Mouse (Mus musculus): ENCODE measurements around the gene Cyp11a1. TPM values are rescaled to one million over a fixed set of nuclear protein-coding genes. Genes with fewer than 3 reads are reported as not detected.

Gene Cyp11a1
- polyA plus RNA-seq, 1 experiment from 2014 or later = 0.16 TPM

GRCm38 (mm10) chr9:57964528-57965250, 41.5 kb upstream of the Cyp11a1 start:
- Histone ChIP-seq H3K27ac (no peak overlapping the region), H3K9ac (replicated peaks) (no peak overlapping the region), H3K4me1 (replicated peaks) (peaks cover 13% of the 10 kb centered on the region), H3K9me3 (no peaks in the 10 kb centered on the region), H3K4me3 (replicated peaks) (no peak overlapping the region), H3K27me3 (no peaks in the 10 kb centered on the region), H3K36me3 (no peaks in the 10 kb centered on the region), H3K4me2 (no peak overlapping the region)
- ATAC-seq (ENCODE audit: insufficient number of reproducible peaks, insufficient read depth, low FRiP score, low TSS enrichment, low read depth) = no peak
- WGBS = 76% methylated on average over 6 of the region's 6 CpGs

DNA sequence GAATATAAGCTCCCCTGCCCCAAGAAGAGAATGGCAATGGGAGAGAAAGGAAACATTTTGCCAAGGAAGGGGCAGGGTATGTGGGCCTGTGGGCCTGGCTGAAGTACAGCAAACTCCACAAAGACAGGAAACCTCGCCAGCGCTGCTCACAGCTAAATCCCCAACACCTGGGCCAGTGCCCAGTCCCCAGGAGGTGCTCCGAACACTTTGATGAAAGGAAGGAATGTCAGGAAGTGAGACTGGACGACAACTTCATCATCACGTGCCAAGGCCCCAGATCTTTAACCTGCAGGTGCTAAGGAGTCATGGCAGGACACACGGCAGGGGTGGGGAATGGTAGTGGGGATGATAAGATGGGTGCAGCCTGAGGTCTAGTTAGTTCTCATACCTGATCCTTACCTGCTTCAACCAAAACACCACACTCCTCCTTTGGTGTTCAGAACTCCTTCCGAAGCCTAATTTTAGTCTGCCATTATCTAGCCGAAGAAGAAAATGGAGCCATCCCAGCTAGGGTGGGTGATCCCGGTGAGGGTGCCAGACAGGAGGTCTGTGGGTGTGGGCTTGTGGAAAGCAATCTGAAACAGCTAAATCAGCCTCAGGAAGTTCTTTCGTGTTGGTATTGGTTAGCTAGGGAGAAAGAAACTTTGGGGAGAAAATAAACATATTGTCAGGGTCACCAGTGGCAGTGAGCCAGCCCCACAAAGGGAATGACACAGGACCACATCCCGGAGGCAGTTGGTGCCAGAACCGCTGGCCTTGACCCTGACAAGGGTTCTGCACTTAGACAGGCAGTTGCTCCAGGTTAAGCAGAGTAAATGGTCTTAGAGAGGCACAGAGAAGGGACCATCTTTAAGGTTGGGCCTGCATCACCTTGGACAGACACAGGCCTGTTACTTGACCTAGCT, 40.7 kb upstream of the Cyp11a1 start:
- Histone ChIP-seq H3K27me3 (no peaks in the 10 kb centered on the region), H3K4me3 (replicated peaks) (no peak overlapping the region), H3K4me2 (no peak overlapping the region), H3K4me1 (replicated peaks) (peaks cover 20% of the 10 kb centered on the region), H3K9me3 (no peaks in the 10 kb centered on the region), H3K27ac (no peak overlapping the region), H3K9ac (replicated peaks) (no peak overlapping the region), H3K36me3 (no peaks in the 10 kb centered on the region)
- WGBS = 59% methylated on average over 12 of the region's 12 CpGs
- ATAC-seq (ENCODE audit: insufficient number of reproducible peaks, insufficient read depth, low FRiP score, low TSS enrichment, low read depth) = no peak

DNA sequence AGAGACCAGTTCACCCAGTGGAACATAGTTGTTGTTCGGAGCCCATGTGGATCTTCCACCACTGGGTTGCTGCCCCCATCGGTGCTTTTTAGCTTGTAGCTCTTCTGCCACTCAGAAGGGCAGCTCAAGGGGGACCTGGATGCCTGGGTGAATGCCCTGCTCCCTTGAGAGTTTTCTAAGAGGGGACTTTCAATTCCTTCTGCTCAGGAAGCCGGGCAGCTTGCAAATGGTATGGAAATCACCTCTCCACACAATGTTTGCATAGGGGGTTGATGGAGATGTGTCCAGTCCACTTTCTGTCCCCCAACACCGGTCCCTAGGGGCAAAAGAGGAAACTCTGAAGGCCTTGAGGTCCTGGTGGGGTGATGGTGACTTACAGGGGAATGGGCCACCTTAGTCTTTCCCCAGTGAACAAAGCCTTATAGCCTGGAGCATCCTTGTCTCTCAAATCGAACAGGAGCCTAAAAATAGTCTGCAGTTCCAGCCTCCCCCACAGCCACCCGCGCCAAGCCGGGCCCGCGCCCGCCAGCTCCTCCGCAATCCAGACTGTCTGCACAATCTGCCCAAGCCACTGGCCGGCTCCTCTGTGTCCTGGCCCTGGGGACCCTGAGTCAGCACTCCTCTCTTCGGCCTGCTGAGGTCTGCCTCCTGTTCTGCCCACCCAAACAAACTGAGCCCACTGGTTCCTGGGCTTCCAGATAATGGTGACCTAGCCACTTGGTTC, 38.8 kb upstream of the Cyp11a1 start:
- no peak overlapping the region for H3K27ac ChIP-seq
- ATAC-seq (ENCODE audit: insufficient number of reproducible peaks, insufficient read depth, low FRiP score, low TSS enrichment, low read depth) = no peak
- 80% methylated on average over 14 of the region's 14 CpGs for WGBS
- H3K27me3 ChIP-seq = no peaks in the 10 kb centered on the region
- H3K4me3 ChIP-seq (replicated peaks) = no peak overlapping the region
- H3K9me3 ChIP-seq = no peaks in the 10 kb centered on the region
- H3K36me3 ChIP-seq = no peaks in the 10 kb centered on the region
- H3K4me1 ChIP-seq (replicated peaks) = peaks cover 27% of the 10 kb centered on the region
- H3K9ac ChIP-seq (replicated peaks) = no peak overlapping the region
- H3K4me2 ChIP-seq = no peak overlapping the region

- no peaks in the 10 kb centered on the region for H3K36me3 ChIP-seq
- no peaks in the 10 kb centered on the region for H3K27me3 ChIP-seq
- ATAC-seq (ENCODE audit: insufficient number of reproducible peaks, insufficient read depth, low FRiP score, low TSS enrichment, low read depth) = no peak
- no peak overlapping the region for H3K4me2 ChIP-seq
- no peak overlapping the region for H3K27ac ChIP-seq
- H3K9ac ChIP-seq (replicated peaks) = no peak overlapping the region
- H3K4me3 ChIP-seq (replicated peaks) = no peak overlapping the region
- 90% methylated on average over 9 of the region's 9 CpGs for WGBS
- peaks cover 30% of the 10 kb centered on the region for H3K4me1 ChIP-seq (replicated peaks)
- no peaks in the 10 kb centered on the region for H3K9me3 ChIP-seq
Measured at GRCm38 (mm10) chr9:57968166-57968771, 37.9 kb upstream of the Cyp11a1 start.

DNA sequence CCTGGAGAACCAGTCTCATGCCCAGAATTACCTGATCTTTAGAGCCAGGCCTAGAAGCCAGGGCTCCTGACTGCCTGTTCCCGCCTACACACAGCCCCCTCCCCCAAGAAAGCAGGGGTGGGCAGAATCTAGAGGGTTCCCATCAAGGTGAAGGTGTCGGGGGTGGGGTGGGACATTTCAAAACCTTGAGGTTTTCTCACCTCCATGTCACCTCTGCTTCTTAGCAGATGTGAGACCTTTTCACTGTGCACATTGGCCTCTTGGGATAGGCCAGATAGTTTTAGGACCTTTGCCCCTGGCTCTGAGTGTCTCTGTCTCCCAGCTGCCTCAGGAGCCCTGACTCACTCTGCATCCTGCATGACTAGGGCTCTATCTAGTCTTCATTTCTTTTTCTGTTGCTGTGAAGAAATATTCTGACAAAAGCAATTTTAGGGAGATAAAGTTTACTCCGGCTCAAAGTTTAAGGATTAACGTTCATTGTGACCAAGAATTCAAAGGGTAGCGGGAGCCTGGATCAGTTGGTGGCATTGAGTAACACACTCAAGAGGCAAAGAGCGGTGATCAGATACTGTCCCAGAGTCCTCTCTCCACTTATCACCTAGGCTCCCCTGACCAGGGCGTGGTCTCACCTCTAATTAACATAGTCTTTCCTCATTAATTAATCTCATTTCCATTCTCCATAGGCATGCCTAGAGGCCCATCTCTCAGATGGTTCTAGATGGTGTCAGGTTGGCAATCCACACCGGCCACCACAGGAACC, 37.2 kb upstream of the Cyp11a1 start:
- H3K27ac ChIP-seq = no peak overlapping the region
- WGBS = 88% methylated on average over 8 of the region's 8 CpGs

DNA sequence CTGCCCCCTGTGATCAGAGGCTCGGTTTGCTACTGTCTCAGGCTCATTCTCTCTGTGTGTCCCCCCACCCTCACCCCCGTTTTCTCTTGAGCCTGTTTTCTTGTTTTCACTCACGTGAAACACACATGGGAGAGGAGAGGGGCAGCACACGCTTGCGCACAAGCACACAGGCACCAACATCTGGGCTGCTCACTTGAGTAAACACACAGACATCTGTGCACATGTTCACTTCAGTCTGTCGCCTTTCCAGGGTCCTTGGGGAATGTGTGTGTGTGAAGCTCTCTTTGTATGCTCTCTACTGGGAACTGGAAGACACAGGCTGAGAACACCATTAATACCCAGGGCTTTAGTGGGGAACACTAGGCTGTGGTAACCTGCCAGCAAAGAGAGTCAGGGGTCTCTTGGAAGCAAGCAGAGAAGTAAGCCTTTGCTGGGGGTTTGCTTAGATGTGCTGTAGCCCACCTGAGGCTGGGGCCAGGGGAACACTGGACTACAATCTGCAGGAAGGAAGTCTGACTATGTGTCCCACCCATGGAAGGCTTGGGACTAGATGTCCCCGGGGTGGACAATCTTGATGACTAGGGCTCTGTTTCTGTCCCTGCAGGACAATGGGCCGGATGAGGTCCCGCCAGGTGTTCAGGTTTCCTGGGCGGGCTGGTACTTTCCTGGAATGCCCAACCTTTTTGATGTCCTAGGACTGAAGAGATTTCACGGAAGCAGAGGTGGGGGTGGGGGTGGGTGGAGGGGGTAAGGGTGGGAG, 36.3 kb upstream of the Cyp11a1 start:
- WGBS = 68% methylated on average over 11 of the region's 11 CpGs
- Histone ChIP-seq H3K27ac (no peak overlapping the region), H3K9me3 (no peaks in the 10 kb centered on the region), H3K36me3 (no peaks in the 10 kb centered on the region), H3K27me3 (no peaks in the 10 kb centered on the region), H3K4me1 (replicated peaks) (peaks cover 43% of the 10 kb centered on the region), H3K4me2 (no peak overlapping the region), H3K9ac (replicated peaks) (no peak overlapping the region), H3K4me3 (replicated peaks) (no peak overlapping the region)
- ATAC-seq (ENCODE audit: insufficient number of reproducible peaks, insufficient read depth, low FRiP score, low TSS enrichment, low read depth) = no peak

More for the DNA sequence above, 37.2 kb upstream of the Cyp11a1 start:
- Histone ChIP-seq H3K4me3 (replicated peaks) (no peak overlapping the region), H3K4me2 (no peak overlapping the region), H3K36me3 (no peaks in the 10 kb centered on the region), H3K9me3 (no peaks in the 10 kb centered on the region), H3K4me1 (replicated peaks) (peaks cover 37% of the 10 kb centered on the region), H3K27me3 (no peaks in the 10 kb centered on the region), H3K9ac (replicated peaks) (no peak overlapping the region)
- ATAC-seq (ENCODE audit: insufficient number of reproducible peaks, insufficient read depth, low FRiP score, low TSS enrichment, low read depth) = no peak

- Histone ChIP-seq H3K4me3 (replicated peaks) (no peak overlapping the region), H3K4me2 (no peak overlapping the region), H3K36me3 (no peaks in the 10 kb centered on the region), H3K9ac (replicated peaks) (no peak overlapping the region), H3K27ac (no peak overlapping the region), H3K4me1 (replicated peaks) (peaks cover 43% of the 10 kb centered on the region), H3K9me3 (no peaks in the 10 kb centered on the region), H3K27me3 (no peaks in the 10 kb centered on the region)
- ATAC-seq (ENCODE audit: insufficient number of reproducible peaks, insufficient read depth, low FRiP score, low TSS enrichment, low read depth) = no peak
- 85% methylated on average over 5 of the region's 5 CpGs for WGBS
Measured at GRCm38 (mm10) chr9:57971413-57971812, 34.8 kb upstream of the Cyp11a1 start.

- Histone ChIP-seq H3K9ac (replicated peaks) (0 out of 2 replicates have a peak overlapping the region, but pooled peaks have one; percentile 28), H3K4me3 (replicated peaks) (no peak overlapping the region), H3K4me1 (replicated peaks) (peaks cover 43% of the 10 kb centered on the region), H3K9me3 (no peaks in the 10 kb centered on the region), H3K4me2 (no peak overlapping the region), H3K27ac (peak overlapping the region; percentile 84), H3K36me3 (no peaks in the 10 kb centered on the region), H3K27me3 (no peaks in the 10 kb centered on the region)
- 61% methylated on average over 9 of the region's 9 CpGs for whole genome bisulfite sequencing
- no peak for ATAC-seq (ENCODE audit: insufficient number of reproducible peaks, insufficient read depth, low FRiP score, low TSS enrichment, low read depth)
Measured at GRCm38 (mm10) chr9:57972141-57972591, 34.0 kb upstream of the Cyp11a1 start.

GRCm38 (mm10) chr9:57972776-57973439, 33.3 kb upstream of the Cyp11a1 start:
- WGBS = 42% methylated on average over 9 of the region's 9 CpGs
- H3K27ac ChIP-seq = peak overlapping the region; percentile 84
- no peaks in the 10 kb centered on the region for H3K36me3 ChIP-seq
- H3K27me3 ChIP-seq = no peaks in the 10 kb centered on the region
- ATAC-seq (ENCODE audit: insufficient number of reproducible peaks, insufficient read depth, low FRiP score, low TSS enrichment, low read depth) = 0 out of 2 replicates have a peak, but pooled peaks have one; percentile 54
- no peaks in the 10 kb centered on the region for H3K9me3 ChIP-seq
- H3K9ac ChIP-seq (replicated peaks) = no peak overlapping the region
- H3K4me1 ChIP-seq (replicated peaks) = peaks cover 43% of the 10 kb centered on the region
- H3K4me3 ChIP-seq (replicated peaks) = no peak overlapping the region
- H3K4me2 ChIP-seq = no peak overlapping the region

All from limb, embryonic 12.5 days (tissue).